Mouse (Mus musculus) midbrain, embryonic 15.5 days (tissue): ENCODE data around the gene Med13l. TPM values are rescaled to one million over a fixed set of nuclear protein-coding genes. Genes with fewer than 3 reads are reported as not detected.

Source experiments
- ATAC-seq: fragments of 200-750 bp; cut with Nextera tagmentation; replicated peaks from 2 replicates; pipeline ENCODE4 v1.8.0; 2017; ENCODE audit warnings: moderate TSS enrichment
- H3K27ac ChIP-seq: fragments of 300-500 bp; sonication (generic); 2 replicates; pipeline ENCODE4 v1.5.1; 2015; ENCODE audit warnings: mild to moderate bottlenecking, inconsistent platforms
- H3K27me3 ChIP-seq: fragments of 300-500 bp; sonication (generic); replicated peaks from 2 replicates; pipeline ENCODE4 v1.6.1; 2015; ENCODE audit warnings: inconsistent platforms
- H3K36me3 ChIP-seq: fragments of 300-500 bp; sonication (generic); replicated peaks from 2 replicates; pipeline ENCODE4 v1.6.1; 2015; ENCODE audit warnings: inconsistent platforms
- H3K4me1 ChIP-seq: fragments of 300-500 bp; sonication (generic); 2 replicates; pipeline ENCODE4 v1.6.1; 2015; ENCODE audit warnings: inconsistent platforms
- H3K4me2 ChIP-seq: fragments of 300-500 bp; sonication (generic); 2 replicates; pipeline ENCODE4 v1.6.1; 2015; ENCODE audit warnings: inconsistent platforms, mild to moderate bottlenecking, moderate library complexity
- H3K4me3 ChIP-seq: fragments of 300-500 bp; sonication (generic); 2 replicates; pipeline ENCODE4 v1.5.1; 2015; ENCODE audit warnings: mild to moderate bottlenecking, inconsistent platforms
- H3K9ac ChIP-seq: fragments of 300-500 bp; sonication (generic); 2 replicates; pipeline ENCODE4 v1.6.1; 2015; ENCODE audit warnings: mild to moderate bottlenecking, inconsistent platforms
- H3K9me3 ChIP-seq: fragments of 300-500 bp; sonication (generic); 2 replicates; pipeline ENCODE4 v1.6.1; 2016; ENCODE audit warnings: inconsistent platforms
- WGBS: fragments of 180-500 bp; shearing (Covaris S2); methylation state at CpG from one replicate; pipeline ENCODE4 v1.1.7; 2015; ENCODE audit warnings: mixed read lengths; 5-methylcytosine and 5-hydroxymethylcytosine counted together
- polyA plus RNA-seq: library from polyadenylated mRNA; unstranded; fragments of >200 nt; fragmentation: Nextera tagmentation; extraction: Ambion mirVana; gene quantifications from 2 replicates; pipeline ENCODE4 v1.2.1, GENCODE M21; 2015

Med13l gene
- polyA plus RNA-seq, 1 experiment from 2014 or later = 17.3 TPM

DNA sequence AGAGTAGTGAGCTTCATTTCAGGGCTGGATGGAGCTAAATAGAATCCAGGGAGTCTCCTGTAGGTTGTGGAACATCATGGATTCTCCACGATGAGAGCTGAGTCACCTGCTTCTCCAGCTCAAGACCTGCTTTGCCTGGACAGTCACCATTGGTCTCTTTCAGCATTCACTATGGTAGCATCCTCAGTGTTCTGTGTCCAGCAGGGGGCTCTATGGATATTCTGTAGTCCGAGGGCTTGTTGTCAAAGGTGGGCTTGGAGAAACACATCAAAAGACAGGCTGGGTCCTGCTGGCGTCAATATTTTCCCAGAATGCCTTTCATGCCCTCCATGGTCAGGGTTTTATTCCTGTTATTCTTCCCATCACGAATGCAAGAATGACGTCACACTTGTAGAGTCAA, 251.2 kb downstream of the Med13l start:
- H3K4me2 ChIP-seq = no peak overlapping the region
- WGBS = 58% methylated on average over 5 of the region's 5 CpGs
- ATAC-seq = no peak
- no peaks in the 10 kb centered on the region for H3K36me3 ChIP-seq
- H3K4me1 ChIP-seq = no peaks in the 10 kb centered on the region
- H3K9ac ChIP-seq = no peak overlapping the region
- no peak overlapping the region for H3K4me3 ChIP-seq
- H3K27me3 ChIP-seq = no peaks in the 10 kb centered on the region
- H3K27ac ChIP-seq = no peak overlapping the region
- no peaks in the 10 kb centered on the region for H3K9me3 ChIP-seq

DNA sequence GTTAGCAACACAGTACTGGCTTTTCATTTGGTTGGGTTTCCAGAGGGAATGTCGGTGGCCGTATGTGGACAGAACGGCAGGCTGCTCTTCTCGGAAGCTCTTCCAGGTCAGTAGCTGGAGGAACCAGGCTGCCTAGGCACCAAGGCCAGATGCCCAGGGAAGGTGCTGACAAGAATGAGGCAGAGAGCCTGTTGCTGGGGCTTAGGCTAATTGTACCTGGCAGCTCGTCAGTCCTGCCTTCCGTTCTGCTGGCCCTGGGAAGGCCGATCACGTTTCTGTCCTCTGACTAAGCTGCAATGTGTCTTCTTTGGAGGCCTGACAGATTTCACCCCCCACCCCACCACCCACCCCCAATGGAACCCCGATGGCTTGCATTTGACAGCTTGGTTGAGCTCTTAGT, 251.9 kb downstream of the Med13l start:
- Histone ChIP-seq H3K4me1 (no peaks in the 10 kb centered on the region), H3K9me3 (no peaks in the 10 kb centered on the region), H3K36me3 (no peaks in the 10 kb centered on the region), H3K27ac (no peak overlapping the region), H3K9ac (no peak overlapping the region), H3K4me2 (no peak overlapping the region), H3K27me3 (no peaks in the 10 kb centered on the region), H3K4me3 (no peak overlapping the region)
- WGBS = 69% methylated on average over 9 of the region's 9 CpGs
- ATAC-seq = no peak

DNA sequence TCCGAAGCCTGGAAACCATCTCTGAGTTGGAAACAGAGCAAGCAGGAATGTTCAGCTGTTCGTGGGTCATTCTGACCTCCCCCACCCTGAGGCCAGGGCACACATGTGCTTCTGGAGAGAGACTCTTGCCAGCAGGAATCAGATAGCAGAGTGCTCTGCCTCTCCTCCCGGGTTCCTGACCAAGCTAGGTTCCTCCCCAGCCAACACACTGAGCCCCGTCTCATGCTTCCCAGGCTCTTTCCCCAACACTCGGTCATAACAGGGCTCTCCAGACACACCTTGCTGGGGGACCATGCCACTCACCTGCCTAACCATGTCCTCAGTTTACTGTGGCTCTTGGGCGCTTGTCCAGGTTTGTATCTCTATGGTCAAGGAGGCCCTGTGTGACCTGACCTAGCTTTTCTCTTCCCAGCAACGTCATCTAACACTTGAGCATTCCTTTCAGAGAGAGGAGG, 252.5 kb downstream of the Med13l start:
- Histone ChIP-seq H3K27ac (no peak overlapping the region), H3K27me3 (no peaks in the 10 kb centered on the region), H3K9me3 (no peaks in the 10 kb centered on the region), H3K4me2 (no peak overlapping the region), H3K9ac (no peak overlapping the region), H3K36me3 (no peaks in the 10 kb centered on the region), H3K4me3 (no peak overlapping the region), H3K4me1 (no peaks in the 10 kb centered on the region)
- ATAC-seq = no peak
- WGBS = 83% methylated on average over 7 of the region's 7 CpGs

DNA sequence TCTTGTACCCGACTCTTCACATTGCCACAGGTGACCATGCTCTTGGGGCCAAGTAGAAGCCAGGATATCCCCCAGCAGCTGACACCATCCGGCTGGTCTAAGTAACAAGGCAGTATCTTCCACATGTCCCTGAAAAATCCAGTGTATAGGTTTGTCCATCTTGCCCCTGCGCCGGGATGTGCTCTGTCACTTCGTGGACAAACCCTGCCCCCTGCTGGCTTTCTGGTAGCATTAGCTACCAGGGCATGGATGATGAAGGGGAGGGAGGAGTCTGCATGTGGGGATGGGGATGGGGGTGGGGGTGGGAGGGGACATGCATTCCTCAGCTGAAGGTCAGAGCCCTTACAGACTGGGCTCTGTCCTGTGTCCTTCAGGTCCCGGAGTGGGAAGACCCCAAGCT, 253.6 kb downstream of the Med13l start:
- no peaks in the 10 kb centered on the region for H3K4me1 ChIP-seq
- H3K4me2 ChIP-seq = no peak overlapping the region
- H3K27ac ChIP-seq = no peak overlapping the region
- no peaks in the 10 kb centered on the region for H3K36me3 ChIP-seq
- no peak overlapping the region for H3K4me3 ChIP-seq
- H3K9me3 ChIP-seq = no peaks in the 10 kb centered on the region
- 54% methylated on average over 6 of the region's 6 CpGs for WGBS
- ATAC-seq = no peak
- no peaks in the 10 kb centered on the region for H3K27me3 ChIP-seq
- H3K9ac ChIP-seq = no peak overlapping the region
